Mouse (Mus musculus) liver, adult 2 months (tissue): Measurements from ENCODE around the gene Bcar3. TPM values are rescaled to one million over a fixed set of nuclear protein-coding genes. Genes with fewer than 3 reads are reported as not detected.
A peak's percentile ranks its signal among the peaks of the same experiment; 100 is the strongest.

Experiments used
- DNase-seq: peaks from one replicate; pipeline ENCODE4 v3.0.0-alpha.2; 2011; ENCODE audit warnings: low read depth, low spot score; ENCODE audit errors: extremely low read depth
- H3K27ac ChIP-seq: fragments of 200-500 bp; replicated peaks from 2 replicates; pipeline ENCODE4 v1.5.1; 2012; ENCODE audit warnings: low read depth, mild to moderate bottlenecking, control low read depth, inconsistent platforms, low read length; ENCODE audit not compliant: insufficient read depth
- H3K27me3 ChIP-seq: fragments of 200-500 bp; 2 replicates; pipeline ENCODE4 v1.6.1; 2012; ENCODE audit warnings: mild to moderate bottlenecking, moderate library complexity, low read length, inconsistent platforms; ENCODE audit not compliant: control insufficient read depth, insufficient read depth
- H3K36me3 ChIP-seq: fragments of 200-500 bp; 2 replicates; pipeline ENCODE4 v1.6.1; 2012; ENCODE audit warnings: low read length, inconsistent platforms; ENCODE audit not compliant: control insufficient read depth, insufficient read depth
- H3K4me1 ChIP-seq: fragments of 200-500 bp; 2 replicates; pipeline ENCODE4 v1.6.1; 2011; ENCODE audit warnings: low read length; ENCODE audit not compliant: control insufficient read depth, insufficient read depth
- H3K4me3 ChIP-seq: fragments of 200-500 bp; 2 replicates; pipeline ENCODE4 v1.5.1; 2011; ENCODE audit warnings: low read depth, mild to moderate bottlenecking, control low read depth, low read length, moderate library complexity; ENCODE audit not compliant: insufficient read depth
- H3K79me2 ChIP-seq: fragments of 200-500 bp; 2 replicates; pipeline ENCODE4 v1.6.1; 2012; ENCODE audit warnings: inconsistent platforms, mild to moderate bottlenecking, low read length, moderate library complexity; ENCODE audit not compliant: control insufficient read depth, insufficient read depth
- H3K9ac ChIP-seq: fragments of 200-500 bp; 2 replicates; pipeline ENCODE4 v1.6.1; 2012; ENCODE audit warnings: low read depth, mild to moderate bottlenecking, control low read depth, inconsistent platforms, low read length
- CTCF ChIP-seq: fragments of 200-500 bp; IDR thresholded peaks from 2 replicates; pipeline ENCODE4 v1.5.1; 2011; ENCODE audit warnings: low read depth, low read length, control low read depth
- POLR2A ChIP-seq: fragments of 200-500 bp; IDR thresholded peaks from 2 replicates; pipeline ENCODE4 v1.6.1; 2011; ENCODE audit warnings: low read length, control low read depth; ENCODE audit not compliant: insufficient read depth; ENCODE audit errors: extremely low read depth
- WGBS: fragments of 180-500 bp; shearing (Covaris S2); methylation state at CpG from one replicate; pipeline ENCODE4 v1.1.7; 2018; 5-methylcytosine and 5-hydroxymethylcytosine counted together
- polyA plus RNA-seq: library from polyadenylated mRNA; depleted of rRNA; stranded (reverse); fragments of >200 nt; gene quantifications from 2 replicates; pipeline ENCODE4 v1.2.3, GENCODE M21; 2012
- total RNA-seq: library from RNA; depleted of rRNA; stranded (reverse); fragments of >200 nt; gene quantifications from 2 replicates; pipeline ENCODE4 v1.2.3, GENCODE M21; 2014

Bcar3 gene
- total and polyA plus RNA-seq, 2 experiments, result 44.4 to 45.5 TPM

- H3K79me2 ChIP-seq, result peaks cover 12% of the 10 kb centered on the region; the same call in 1 of the 2 replicates
- no peaks in the 10 kb centered on the region for H3K27me3 ChIP-seq
- DNase-seq, result peak; percentile 65
- no peak for TF ChIP-seq POLR2A
- no peak for TF ChIP-seq CTCF
- WGBS, result 74% methylated on average over 3 of the region's 3 CpGs
- no peak overlapping the region for H3K9ac ChIP-seq
- no peak overlapping the region for H3K4me3 ChIP-seq
- peaks cover 17% of the 10 kb centered on the region for H3K4me1 ChIP-seq
- H3K36me3 ChIP-seq, result no peaks in the 10 kb centered on the region
- no peak overlapping the region for H3K27ac ChIP-seq
Measured at GRCm38 (mm10) chr3:122476656-122477055, 182.7 kb downstream of the Bcar3 start.

DNA sequence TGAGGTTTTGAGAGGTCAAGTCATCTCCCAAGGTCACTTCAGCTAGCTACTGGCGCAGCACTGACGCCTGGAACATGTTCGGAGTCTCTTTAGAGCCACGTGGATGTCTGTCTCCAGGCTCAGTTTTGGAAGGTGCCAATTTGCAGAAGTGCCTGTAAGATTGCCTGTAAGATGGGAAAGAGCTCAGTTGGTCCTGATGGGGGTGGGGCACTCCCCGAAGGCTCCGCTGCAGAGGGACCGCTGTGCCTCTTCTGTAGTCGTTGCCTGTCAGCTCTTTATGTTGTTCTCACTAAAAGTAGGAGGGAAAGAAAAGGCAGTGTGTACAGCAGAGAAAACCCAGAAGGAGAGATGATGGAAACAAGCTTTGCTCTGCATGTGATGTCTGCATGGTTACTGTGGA lies 183.6 kb downstream of the Bcar3 start:
- no peak overlapping the region for H3K9ac ChIP-seq
- WGBS, result 83% methylated on average over 8 of the region's 8 CpGs

GRCm38 (mm10) chr3:122478735-122479134 lies 184.8 kb downstream of the Bcar3 start:
- H3K79me2 ChIP-seq, result peaks cover 12% of the 10 kb centered on the region; the same call in 1 of the 2 replicates
- WGBS, result 91% methylated on average over 3 of the region's 3 CpGs
- H3K4me3 ChIP-seq, result no peak overlapping the region
- peaks cover 24% of the 10 kb centered on the region for H3K4me1 ChIP-seq
- H3K9ac ChIP-seq, result no peak overlapping the region
- H3K27me3 ChIP-seq, result no peaks in the 10 kb centered on the region
- H3K36me3 ChIP-seq, result no peaks in the 10 kb centered on the region
- no peak overlapping the region for H3K27ac ChIP-seq
- DNase-seq, result no peak
- TF ChIP-seq POLR2A, result no peak
- no peak for TF ChIP-seq CTCF

More for the DNA sequence above, 183.6 kb downstream of the Bcar3 start:
- Histone ChIP-seq H3K4me1 (peaks cover 19% of the 10 kb centered on the region), H3K27ac (no peak overlapping the region), H3K27me3 (no peaks in the 10 kb centered on the region), H3K79me2 (peaks cover 12% of the 10 kb centered on the region; the same call in 1 of the 2 replicates), H3K36me3 (no peaks in the 10 kb centered on the region), H3K4me3 (no peak overlapping the region)
- no peak for TF ChIP-seq POLR2A
- TF ChIP-seq CTCF, result no peak
- DNase-seq, result no peak

DNA sequence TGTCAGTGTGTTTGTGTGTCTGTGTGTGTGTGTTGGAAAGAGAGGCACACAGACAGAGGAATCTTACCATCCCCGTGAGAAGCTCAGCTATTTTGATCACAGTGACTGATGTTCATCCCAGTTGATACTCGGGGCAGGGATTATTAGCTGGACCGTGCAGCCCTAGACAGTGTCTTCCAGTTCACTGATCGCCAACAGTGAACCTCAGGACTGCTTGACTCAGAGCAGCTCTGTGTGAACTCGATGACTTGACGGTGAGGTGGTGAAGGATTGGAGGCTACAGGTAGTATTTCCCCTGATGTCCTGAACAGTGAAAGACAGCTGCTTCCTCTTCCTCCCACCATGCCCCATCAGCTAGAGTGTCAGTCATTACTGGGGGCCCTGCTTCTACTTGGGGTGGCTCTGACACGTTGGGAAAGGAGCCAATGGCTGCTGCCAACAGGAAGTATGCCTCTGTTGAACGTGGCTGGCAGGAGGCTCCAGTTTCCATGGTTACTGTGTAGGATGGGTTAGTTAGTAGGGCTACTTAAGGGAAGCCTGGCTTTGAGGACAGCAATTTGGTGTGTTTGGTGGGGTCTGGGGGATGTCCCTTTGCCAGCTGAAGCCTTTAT lies 186.2 kb downstream of the Bcar3 start:
- Histone ChIP-seq H3K9ac (no peak overlapping the region), H3K4me1 (peaks cover 14% of the 10 kb centered on the region), H3K27ac (no peak overlapping the region), H3K27me3 (no peaks in the 10 kb centered on the region), H3K4me3 (no peak overlapping the region), H3K79me2 (peaks cover 16% of the 10 kb centered on the region; the same call in 1 of the 2 replicates), H3K36me3 (no peaks in the 10 kb centered on the region)
- no peak for DNase-seq
- TF ChIP-seq CTCF (no peak), POLR2A (no peak)
- 42% methylated on average over 8 of the region's 8 CpGs for WGBS

DNA sequence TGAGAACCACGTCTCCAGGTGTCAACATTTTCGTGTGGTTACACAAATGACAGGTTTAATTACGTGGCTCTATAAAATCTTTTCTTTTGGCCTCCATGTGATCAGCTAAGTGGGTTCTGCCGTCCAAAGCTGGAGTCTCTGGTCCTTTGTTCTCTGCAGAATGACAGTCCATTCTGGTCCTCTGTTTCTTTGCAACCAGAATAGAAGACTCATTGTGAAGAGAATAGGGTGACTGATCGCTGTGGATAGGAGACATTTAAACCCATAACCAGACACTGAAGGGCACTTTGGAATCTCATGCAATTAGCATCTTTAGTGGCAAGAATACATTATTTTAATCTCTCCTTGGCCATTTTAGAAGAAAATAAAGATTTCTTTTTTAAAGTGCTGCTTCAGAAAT lies 187.1 kb downstream of the Bcar3 start:
- Histone ChIP-seq H3K9ac (no peak overlapping the region), H3K4me1 (peaks cover 17% of the 10 kb centered on the region), H3K79me2 (peaks cover 14% of the 10 kb centered on the region; the same call in 1 of the 2 replicates), H3K27me3 (no peaks in the 10 kb centered on the region), H3K4me3 (no peak overlapping the region), H3K27ac (no peak overlapping the region), H3K36me3 (no peaks in the 10 kb centered on the region)
- no peak for DNase-seq
- 87% methylated on average over 5 of the region's 5 CpGs for WGBS
- TF ChIP-seq POLR2A, result no peak
- TF ChIP-seq CTCF, result no peak
